Mouse (Mus musculus): ENCODE results near the gene Syne1. TPM values are rescaled to one million over a fixed set of nuclear protein-coding genes. Genes with fewer than 3 reads are reported as not detected.

The Syne1 gene
- total and polyA plus RNA-seq, 2 experiments = 9.6 to 26.4 TPM

DNA sequence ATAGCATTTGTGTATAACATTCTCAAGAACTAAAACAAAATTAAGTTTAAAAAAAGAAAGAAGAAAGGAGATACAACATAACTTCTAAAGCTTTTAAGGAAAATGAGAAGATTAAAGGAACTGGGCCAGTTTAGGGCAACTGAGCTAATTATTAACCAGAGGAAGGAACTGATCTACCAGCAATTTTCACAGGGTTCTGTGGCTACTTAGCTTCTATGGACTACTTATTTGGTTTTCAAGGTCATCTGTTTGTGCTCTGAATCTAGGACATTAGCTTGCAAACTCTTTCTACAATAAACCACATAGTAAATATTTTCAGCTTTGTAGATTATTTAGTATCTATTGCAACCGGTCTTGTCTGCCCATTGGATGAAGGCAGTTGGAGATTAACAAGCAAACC is 420.8 kb downstream of the Syne1 start:
- TF ChIP-seq CTCF (IDR thresholded peaks at IDR 0.05; ENCODE audit: low read depth, low read length) = no peak
- TF ChIP-seq POLR2A (IDR thresholded peaks at IDR 0.05; ENCODE audit: extremely low read depth, insufficient read depth, low read length) = no peak
- Histone ChIP-seq H3K4me3 (ENCODE audit: insufficient read depth, low read depth, low read length) (no peak overlapping the region), H3K27ac (replicated peaks; ENCODE audit: insufficient read depth, low read depth, low read length) (no peak overlapping the region), H3K4me1 (ENCODE audit: control insufficient read depth, insufficient read depth, low read length) (no peaks in the 10 kb centered on the region; the same call in 1 of the 2 replicates), H3K9ac (ENCODE audit: low read depth, low read length) (no peak overlapping the region), H3K27me3 (ENCODE audit: control insufficient read depth, insufficient read depth, low read length) (no peaks in the 10 kb centered on the region), H3K79me2 (ENCODE audit: control insufficient read depth, insufficient read depth, low read length) (no peaks in the 10 kb centered on the region), H3K36me3 (ENCODE audit: control insufficient read depth, insufficient read depth, low read length) (peaks cover 29% of the 10 kb centered on the region)
- peak; percentile 59 for DNase-seq (ENCODE audit: extremely low read depth, low read depth, low spot score)
- WGBS = 27% methylated on average over 1 of the region's 1 CpGs

DNA sequence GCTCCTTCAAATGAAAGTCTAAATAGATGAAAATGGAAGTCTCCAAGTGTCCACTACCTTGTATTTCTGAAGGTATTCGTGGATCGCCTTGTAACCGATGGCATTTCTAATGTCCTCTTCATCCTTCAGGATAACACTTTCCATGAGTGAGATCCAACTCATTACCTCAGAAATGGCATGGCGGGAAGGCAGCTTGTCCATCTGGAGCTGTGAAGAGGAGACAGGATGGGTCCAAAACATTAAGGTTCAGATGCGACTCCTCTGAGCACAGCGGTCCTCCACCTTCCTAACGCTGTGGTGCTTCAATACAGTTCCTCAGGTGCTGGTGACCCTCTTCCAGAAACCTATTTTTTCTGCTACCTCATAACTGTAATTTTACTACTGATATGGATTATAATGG is 426.5 kb downstream of the Syne1 start:
- WGBS = 98% methylated on average over 7 of the region's 7 CpGs
- DNase-seq (ENCODE audit: extremely low read depth, low read depth, low spot score) = no peak
- Histone ChIP-seq H3K9ac (ENCODE audit: low read depth, low read length) (no peak overlapping the region), H3K36me3 (ENCODE audit: control insufficient read depth, insufficient read depth, low read length) (peaks cover 62% of the 10 kb centered on the region), H3K4me3 (ENCODE audit: insufficient read depth, low read depth, low read length) (no peak overlapping the region), H3K27me3 (ENCODE audit: control insufficient read depth, insufficient read depth, low read length) (no peaks in the 10 kb centered on the region), H3K4me1 (ENCODE audit: control insufficient read depth, insufficient read depth, low read length) (no peaks in the 10 kb centered on the region), H3K79me2 (ENCODE audit: control insufficient read depth, insufficient read depth, low read length) (no peaks in the 10 kb centered on the region), H3K27ac (replicated peaks; ENCODE audit: insufficient read depth, low read depth, low read length) (no peak overlapping the region)
- TF ChIP-seq POLR2A (IDR thresholded peaks at IDR 0.05; ENCODE audit: extremely low read depth, insufficient read depth, low read length) (no peak), CTCF (IDR thresholded peaks at IDR 0.05; ENCODE audit: low read depth, low read length) (no peak)

DNA sequence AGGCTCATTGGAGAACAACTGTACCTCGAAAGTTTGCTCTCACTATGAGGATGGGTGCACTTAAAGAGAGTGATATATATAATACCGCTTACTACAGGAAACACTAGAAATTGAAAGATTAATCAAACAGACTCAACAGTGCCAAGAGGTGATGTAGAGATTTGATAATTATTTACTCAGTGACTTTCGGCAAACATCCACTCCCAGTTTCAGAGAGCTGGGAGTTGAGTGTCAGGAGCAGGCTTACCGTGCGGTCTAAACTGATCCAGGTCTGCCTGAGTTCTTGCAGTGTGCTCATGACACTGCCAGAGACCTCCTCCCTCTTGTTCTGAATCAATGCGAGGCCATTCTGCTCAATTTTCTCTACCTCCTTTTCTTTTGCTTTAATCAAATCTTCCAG is 434.6 kb downstream of the Syne1 start:
- no peaks in the 10 kb centered on the region for H3K79me2 ChIP-seq (ENCODE audit: control insufficient read depth, insufficient read depth, low read length)
- H3K27me3 ChIP-seq (ENCODE audit: control insufficient read depth, insufficient read depth, low read length) = no peaks in the 10 kb centered on the region
- peak; percentile 78 for DNase-seq (ENCODE audit: extremely low read depth, low read depth, low spot score)
- H3K4me3 ChIP-seq (ENCODE audit: insufficient read depth, low read depth, low read length) = no peak overlapping the region
- no peak overlapping the region for H3K9ac ChIP-seq (ENCODE audit: low read depth, low read length)
- peaks cover 41% of the 10 kb centered on the region for H3K36me3 ChIP-seq (ENCODE audit: control insufficient read depth, insufficient read depth, low read length)
- H3K4me1 ChIP-seq (ENCODE audit: control insufficient read depth, insufficient read depth, low read length) = peaks cover 4% of the 10 kb centered on the region; the same call in 1 of the 2 replicates
- H3K27ac ChIP-seq (replicated peaks; ENCODE audit: insufficient read depth, low read depth, low read length) = no peak overlapping the region
- WGBS = 24% methylated on average over 6 of the region's 6 CpGs
- TF ChIP-seq POLR2A (IDR thresholded peaks at IDR 0.05; ENCODE audit: extremely low read depth, insufficient read depth, low read length) (no peak), CTCF (IDR thresholded peaks at IDR 0.05; ENCODE audit: low read depth, low read length) (no peak)

DNA sequence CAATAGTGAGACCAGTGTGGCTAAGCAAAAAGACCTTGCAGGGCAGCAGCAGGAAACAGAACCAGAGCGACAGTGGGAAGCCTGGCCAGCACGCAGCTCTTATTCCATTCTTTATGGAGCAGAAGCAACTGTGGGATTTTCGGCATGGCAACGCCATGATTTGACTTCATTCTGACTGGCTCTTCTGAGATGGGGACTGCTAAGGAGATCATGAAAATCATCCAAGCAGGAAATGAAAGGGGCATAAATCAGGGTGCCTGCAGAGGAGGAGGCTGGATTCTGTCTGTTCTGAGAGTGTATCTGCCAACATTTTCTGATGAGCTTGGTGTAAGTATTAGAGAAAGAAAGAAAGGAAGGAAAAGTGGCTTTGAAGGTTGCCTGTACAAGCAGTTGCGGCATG is 435.1 kb downstream of the Syne1 start:
- no peak for DNase-seq (ENCODE audit: extremely low read depth, low read depth, low spot score)
- Histone ChIP-seq H3K27ac (replicated peaks; ENCODE audit: insufficient read depth, low read depth, low read length) (no peak overlapping the region), H3K4me3 (ENCODE audit: insufficient read depth, low read depth, low read length) (no peak overlapping the region), H3K4me1 (ENCODE audit: control insufficient read depth, insufficient read depth, low read length) (peaks cover 4% of the 10 kb centered on the region; the same call in 1 of the 2 replicates), H3K9ac (ENCODE audit: low read depth, low read length) (no peak overlapping the region), H3K36me3 (ENCODE audit: control insufficient read depth, insufficient read depth, low read length) (peaks cover 43% of the 10 kb centered on the region), H3K79me2 (ENCODE audit: control insufficient read depth, insufficient read depth, low read length) (no peaks in the 10 kb centered on the region), H3K27me3 (ENCODE audit: control insufficient read depth, insufficient read depth, low read length) (no peaks in the 10 kb centered on the region)
- WGBS = 82% methylated on average over 5 of the region's 5 CpGs
- TF ChIP-seq CTCF (IDR thresholded peaks at IDR 0.05; ENCODE audit: low read depth, low read length) (no peak), POLR2A (IDR thresholded peaks at IDR 0.05; ENCODE audit: extremely low read depth, insufficient read depth, low read length) (no peak)

DNA sequence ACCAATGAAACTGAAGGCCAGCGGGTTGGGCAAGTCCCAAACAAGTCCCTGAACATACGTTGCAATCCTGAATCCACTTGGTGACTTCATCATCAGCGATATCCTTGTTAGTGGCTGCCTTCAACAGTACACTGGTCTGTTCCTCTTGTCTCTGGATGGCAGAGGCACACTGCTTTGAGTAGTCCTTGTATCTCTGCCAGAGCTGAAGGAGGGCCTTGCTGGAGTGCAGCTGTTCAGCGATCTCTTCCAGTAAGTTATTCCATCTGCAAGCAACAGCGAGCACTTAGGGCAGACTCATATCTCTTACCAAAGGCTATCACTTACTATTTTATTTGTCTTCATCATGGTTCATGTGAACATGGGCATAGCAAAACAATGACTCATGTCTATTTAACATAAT is 440.5 kb downstream of the Syne1 start:
- Histone ChIP-seq H3K79me2 (ENCODE audit: control insufficient read depth, insufficient read depth, low read length) (no peaks in the 10 kb centered on the region), H3K27ac (replicated peaks; ENCODE audit: insufficient read depth, low read depth, low read length) (no peak overlapping the region), H3K4me1 (ENCODE audit: control insufficient read depth, insufficient read depth, low read length) (no peaks in the 10 kb centered on the region), H3K27me3 (ENCODE audit: control insufficient read depth, insufficient read depth, low read length) (no peaks in the 10 kb centered on the region), H3K4me3 (ENCODE audit: insufficient read depth, low read depth, low read length) (no peak overlapping the region), H3K9ac (ENCODE audit: low read depth, low read length) (no peak overlapping the region), H3K36me3 (ENCODE audit: control insufficient read depth, insufficient read depth, low read length) (peaks cover 63% of the 10 kb centered on the region)
- DNase-seq (ENCODE audit: extremely low read depth, low read depth, low spot score) = no peak
- WGBS = 88% methylated on average over 5 of the region's 5 CpGs
- TF ChIP-seq CTCF (IDR thresholded peaks at IDR 0.05; ENCODE audit: low read depth, low read length) (no peak), POLR2A (IDR thresholded peaks at IDR 0.05; ENCODE audit: extremely low read depth, insufficient read depth, low read length) (no peak)

DNA sequence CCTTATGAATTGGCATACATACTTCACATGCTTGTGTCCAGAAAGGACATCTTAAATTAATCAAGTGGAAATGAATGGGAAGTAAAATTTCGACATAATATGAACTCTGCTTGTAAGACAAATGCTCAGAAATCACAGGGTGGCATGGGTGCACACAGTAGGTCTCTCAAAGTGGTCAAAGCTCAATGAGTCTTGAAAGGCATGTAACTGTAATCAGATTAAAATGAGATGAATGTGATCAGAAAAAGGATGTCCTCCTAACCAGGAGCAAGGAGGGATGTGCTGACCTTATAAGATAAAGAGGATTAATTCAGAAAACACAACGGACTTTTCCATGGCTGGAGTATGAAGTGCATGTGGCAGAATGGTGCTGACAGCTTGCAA is 453.5 kb downstream of the Syne1 start:
- H3K27ac ChIP-seq (replicated peaks; ENCODE audit: insufficient read depth, low read depth, low read length) = no peak overlapping the region
- DNase-seq (ENCODE audit: extremely low read depth, low read depth, low spot score) = no peak
- no peaks in the 10 kb centered on the region for H3K79me2 ChIP-seq (ENCODE audit: control insufficient read depth, insufficient read depth, low read length)
- WGBS = 81% methylated on average over 2 of the region's 2 CpGs
- no peak for TF ChIP-seq POLR2A (IDR thresholded peaks at IDR 0.05; ENCODE audit: extremely low read depth, insufficient read depth, low read length)
- no peak for TF ChIP-seq CTCF (IDR thresholded peaks at IDR 0.05; ENCODE audit: low read depth, low read length)
- H3K9ac ChIP-seq (ENCODE audit: low read depth, low read length) = no peak overlapping the region
- H3K36me3 ChIP-seq (ENCODE audit: control insufficient read depth, insufficient read depth, low read length) = peaks cover 33% of the 10 kb centered on the region
- no peak overlapping the region for H3K4me3 ChIP-seq (ENCODE audit: insufficient read depth, low read depth, low read length)
- H3K27me3 ChIP-seq (ENCODE audit: control insufficient read depth, insufficient read depth, low read length) = no peaks in the 10 kb centered on the region
- no peaks in the 10 kb centered on the region for H3K4me1 ChIP-seq (ENCODE audit: control insufficient read depth, insufficient read depth, low read length)

Measured in liver, adult 2 months (tissue).